Mouse (Mus musculus) erythroid progenitor cell, adult 5-6 weeks (primary cell): ENCODE measurements around the gene Evl. TPM values are rescaled to one million over a fixed set of nuclear protein-coding genes. Genes with fewer than 3 reads are reported as not detected.

ENCODE experiments used
- ATAC-seq: replicated peaks from 2 replicates; pipeline ENCODE4 v1.8.0; 2016; ENCODE audit warnings: moderate number of reproducible peaks, mild to moderate bottlenecking, moderate TSS enrichment, inconsistent platforms; ENCODE audit not compliant: poor library complexity, low FRiP score, severe bottlenecking
- total RNA-seq, 2 experiments: library from RNA; stranded (forward) in 1 of 2; stranded (reverse) in 1 of 2; fragments of 150-400 nt in 1 of 2; fragments of 186-747, 209-891 nt in 1 of 2; gene quantifications; 2 replicates each; pipeline versions ENCODE4 v1.2.3 to v1.2.4; 2015 to 2017; ENCODE audit warnings: low replicate concordance in 2 of 2

The Evl gene
- total RNA-seq, 2 experiments from 2014 or later = 13.4 to 56.6 TPM

DNA sequence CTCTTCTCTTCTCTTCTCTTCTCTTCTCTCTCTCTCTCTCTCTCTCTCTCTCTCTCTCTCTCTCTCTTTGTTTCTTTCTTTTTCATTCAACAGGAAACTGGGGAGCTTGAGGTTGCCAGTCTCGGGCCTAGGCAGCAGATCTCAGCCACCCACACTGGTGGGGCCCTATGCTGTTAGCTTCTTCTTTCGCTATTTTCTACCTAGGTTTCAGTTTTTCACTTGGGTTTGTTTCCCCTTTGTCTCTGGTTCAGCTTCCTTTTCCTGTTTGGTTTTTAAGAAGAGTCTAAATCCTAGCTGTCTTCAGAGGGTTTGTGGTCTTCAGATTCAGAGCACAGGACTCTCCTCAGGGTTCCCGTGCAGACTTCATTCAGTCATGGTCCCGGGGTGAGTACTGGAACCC is 81.0 kb downstream of the Evl start:
- ATAC-seq = no peak

DNA sequence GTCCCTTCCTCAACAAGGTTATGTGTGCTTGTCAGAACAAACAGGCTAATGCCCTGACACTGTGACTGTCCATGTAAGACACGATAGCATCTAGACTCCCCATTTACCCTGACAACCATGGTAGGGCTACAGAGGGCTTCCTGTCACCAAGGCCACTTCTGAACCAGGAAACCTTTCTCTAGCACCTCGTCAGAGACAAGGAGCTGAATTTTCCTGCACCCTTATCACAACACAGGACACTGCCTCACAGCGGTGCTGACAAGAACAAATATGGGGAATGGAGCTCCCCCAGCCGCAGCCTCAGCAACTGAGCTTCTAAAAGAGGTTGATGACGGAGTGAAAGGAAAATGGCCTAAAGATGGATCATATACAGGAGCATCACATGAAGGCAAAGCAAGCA is 82.9 kb downstream of the Evl start:
- no peak for ATAC-seq

DNA sequence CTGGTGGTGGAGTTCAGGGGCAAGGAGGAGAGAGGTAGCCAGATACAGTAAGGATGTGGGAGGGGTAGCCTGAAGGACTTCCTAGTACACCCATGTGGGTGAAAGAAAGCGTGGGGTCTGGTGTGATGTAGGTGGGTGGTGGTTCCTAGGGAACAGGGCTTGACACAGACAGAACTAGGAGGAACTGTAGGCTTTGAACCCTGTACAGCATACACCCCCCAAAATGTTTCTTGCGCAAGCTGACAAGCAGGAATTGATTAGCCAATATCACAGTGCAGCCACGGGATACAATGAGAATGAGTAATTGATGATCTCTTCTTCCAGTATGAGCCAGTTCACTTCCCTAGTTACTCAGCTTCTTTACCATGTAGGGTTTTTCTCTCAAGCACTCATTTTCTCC is 84.6 kb downstream of the Evl start:
- ATAC-seq = no peak

DNA sequence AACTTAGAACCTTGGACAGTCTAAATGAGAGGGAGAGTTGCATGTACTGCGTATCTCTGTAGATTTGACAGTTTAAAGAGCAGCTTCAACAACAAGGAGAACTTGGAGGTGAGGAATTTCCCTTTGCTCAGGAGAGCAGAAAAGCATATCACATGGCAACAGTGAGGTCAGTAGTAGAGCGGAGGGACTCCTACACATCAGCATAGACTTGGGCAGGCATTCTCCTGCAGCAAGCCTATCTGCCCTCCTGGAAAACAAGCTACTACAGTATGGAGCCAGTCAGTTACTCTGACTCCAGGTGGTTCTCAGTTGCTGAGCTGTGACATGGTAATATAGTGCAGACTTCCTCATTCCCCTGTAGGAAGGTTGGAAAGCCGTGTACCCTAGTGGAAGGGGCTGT is 87.5 kb downstream of the Evl start:
- no peak for ATAC-seq

DNA sequence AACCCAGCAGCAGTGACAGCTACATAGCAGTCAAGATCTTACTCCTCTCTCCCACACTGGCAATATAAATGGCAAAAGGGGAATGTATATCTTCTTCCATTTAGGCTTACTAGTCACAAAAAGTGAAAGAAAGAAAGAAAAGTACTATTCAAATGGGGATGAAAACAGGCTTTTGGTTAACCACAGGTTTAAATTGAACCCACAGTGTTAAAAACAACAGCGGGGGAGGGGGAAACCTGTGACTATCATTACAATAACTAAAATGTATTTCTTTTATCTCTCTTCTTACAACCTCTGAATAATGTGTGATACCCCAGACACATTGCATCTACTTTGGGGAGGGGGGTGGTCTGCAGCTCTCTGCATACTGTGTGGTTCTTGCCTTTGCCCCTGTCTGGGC is 91.7 kb downstream of the Evl start:
- no peak for ATAC-seq

DNA sequence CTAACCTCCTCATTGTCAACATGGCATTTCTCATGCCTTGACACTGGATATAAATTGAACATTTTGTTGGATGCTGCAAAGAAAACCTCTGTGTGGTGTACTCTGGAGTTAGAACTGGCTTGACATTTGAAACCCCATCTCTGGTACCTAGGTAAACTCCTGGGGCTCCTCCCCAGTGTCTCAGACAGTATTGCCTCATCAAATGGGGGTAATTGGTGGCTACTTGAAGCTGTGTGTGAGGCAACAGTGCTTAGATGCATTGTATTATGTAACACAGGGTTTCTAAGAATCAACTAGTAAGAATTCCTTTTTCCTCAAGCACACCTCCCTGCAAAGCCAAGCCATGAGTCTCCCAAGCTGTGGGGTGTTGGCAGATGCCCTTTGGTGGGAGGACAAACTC is 93.3 kb downstream of the Evl start:
- ATAC-seq = no peak

DNA sequence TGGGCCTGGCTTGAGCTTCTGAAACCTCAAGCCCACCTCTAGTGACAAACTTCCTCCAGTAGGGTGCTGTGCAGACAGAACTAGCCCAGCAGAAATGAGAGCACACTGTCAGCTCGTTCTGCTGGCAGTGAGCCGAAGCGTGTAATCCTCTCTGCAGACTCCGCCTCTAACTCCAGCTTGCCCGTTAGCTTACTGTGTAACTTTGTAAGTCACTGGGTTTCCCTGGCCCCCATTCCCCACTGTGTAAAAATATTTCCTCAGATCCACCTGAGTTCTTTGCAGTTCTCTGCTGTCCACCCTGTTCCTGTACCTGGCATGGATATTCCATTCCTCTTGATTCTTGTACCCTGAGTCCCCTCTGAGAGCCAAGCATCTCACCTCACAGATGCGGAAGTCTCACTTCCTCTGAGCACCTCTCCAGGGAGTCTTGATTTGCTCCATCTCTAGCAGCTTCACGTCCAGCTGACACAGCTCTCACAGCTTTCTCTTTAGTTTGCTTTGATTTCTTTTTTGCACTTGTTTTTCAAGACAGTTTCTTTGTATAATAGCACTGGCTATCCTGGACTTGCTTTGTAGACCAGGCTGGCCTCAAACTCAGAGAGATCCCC is 96.6 kb downstream of the Evl start:
- no peak for ATAC-seq

DNA sequence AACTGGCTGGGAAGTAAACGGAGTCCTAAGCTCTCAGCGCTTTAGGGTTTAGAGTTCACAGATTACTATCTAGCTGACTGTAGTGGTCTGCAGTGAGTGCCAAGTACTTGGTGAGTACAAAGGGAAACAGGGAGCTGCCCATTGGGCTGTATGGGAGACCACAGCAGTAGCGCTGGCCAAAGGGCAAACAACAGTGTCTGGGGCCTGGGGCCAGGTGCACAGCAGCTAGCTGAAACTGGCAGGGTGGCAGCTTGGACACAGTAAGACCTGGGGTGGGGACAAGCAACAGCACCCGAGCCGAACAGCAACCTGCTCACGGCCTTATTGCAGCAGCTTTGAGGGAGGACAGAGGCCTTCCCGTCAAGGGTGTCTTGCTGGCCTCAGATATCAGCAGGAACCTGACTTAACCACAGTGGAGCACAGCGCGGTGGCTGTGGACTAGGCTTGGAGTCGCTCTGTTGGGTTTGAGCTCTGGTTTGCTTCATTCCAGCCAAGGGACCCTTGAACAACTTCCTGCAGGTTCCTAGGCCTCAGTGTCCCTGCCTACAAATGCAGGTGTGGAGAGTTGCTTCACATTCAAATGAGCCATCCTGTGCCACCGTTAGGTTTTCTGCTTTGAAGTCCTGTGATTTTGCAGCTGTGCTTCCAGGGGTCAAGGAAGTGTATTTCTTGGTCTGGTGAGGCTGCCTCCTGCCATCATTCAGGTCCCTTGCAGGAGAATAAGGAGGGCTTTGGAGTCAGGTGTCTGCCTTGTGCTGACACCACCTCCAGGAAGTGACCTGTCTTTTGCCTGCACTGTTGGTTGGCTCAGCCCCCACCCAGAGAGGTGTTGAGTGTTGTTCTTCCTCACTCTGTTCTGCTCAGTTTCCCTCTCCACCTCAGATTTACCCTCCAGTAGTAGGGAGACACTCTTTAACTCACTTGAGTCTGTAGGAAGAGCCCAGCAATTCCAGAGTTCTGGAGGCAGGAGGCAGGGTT is 99.1 kb downstream of the Evl start:
- no peak for ATAC-seq

DNA sequence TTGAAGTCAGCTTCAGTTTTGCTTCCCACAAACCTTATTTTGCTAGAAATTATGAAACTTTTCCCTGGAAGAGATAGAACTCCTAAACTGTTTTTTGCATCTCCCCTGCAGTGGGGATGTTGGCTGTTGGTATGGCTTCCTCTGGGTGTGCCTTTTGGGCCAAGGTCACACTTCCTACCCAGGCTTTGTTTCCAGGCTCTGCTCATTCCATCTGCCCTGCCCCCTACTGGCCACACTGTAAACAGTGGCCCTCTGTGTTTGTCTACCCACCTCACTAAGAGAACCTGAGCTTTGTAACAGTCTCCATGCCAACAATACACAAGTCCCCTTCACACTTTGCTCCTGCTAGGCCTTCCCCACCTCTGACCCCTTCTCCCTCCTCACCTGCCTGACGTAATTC is 102.8 kb downstream of the Evl start:
- no peak for ATAC-seq

DNA sequence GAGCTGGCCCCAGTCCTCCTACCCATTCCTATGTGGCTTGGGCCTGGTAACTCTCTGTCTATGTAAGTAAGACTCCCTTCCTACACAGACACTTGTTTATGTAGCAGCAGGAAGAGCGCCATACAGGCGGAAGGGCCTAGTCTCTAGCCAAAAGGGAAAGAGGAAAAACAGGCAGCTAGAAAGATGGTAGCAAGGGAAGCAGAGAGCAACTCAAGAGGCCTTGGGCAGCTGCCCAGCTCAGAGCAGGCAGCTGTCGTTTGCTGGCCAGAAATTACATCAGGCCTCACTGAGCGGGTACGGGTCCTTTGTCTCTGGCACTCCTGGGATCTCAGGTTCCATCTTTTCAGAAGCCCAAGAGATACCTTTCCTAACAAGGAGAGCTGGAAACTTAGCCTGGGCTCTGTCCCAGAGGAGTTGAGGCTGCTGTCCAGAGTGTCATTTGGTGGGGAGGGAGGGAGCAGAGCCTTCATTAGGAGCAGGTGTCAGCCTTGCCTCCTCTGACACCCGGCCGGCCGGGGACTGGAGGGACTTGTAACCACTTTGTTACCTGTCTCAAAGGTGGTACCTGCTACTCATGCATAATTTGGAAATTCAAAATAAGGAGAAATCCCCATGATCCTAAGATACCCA is 114.2 kb downstream of the Evl start:
- no peak for ATAC-seq

DNA sequence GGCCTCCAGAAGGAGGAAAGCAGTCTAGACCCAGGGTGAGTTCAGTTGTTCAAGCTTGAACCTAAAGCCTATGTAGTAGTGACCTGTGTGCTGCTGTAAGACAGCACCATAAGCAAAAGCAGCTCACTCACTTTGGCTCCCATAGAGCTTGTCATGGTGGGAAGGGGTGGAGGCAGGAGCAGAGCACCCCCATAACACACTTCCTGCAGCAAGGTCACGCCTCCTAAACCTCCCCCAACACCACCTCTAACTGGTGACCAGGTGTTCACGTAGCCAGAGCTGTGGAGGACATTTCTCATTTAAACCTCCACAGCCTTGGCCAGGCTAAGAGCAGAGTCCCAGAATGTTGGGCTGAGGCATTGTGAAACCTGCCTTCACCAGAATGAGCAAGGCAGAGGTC is 117.0 kb downstream of the Evl start:
- ATAC-seq = no peak

DNA sequence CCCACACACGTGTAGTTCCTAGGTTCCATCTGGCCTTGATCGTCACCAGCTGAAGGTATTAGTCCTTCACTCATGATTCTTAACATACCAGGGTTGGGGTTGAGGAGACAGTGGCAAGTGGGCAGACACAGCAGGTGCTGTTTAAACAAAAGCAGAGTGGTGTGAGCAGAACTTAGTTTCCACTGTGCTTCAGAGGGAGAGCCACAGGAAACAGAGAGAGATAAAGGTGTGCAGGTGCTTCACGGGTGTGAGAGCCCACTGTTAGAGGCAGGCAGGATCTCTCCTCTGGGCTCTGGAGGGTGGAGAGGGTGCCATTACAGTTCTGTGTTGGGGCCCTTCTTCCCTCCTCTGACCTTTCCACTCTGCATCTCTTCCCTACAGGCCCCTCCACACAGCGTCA is 118.4 kb downstream of the Evl start:
- no peak for ATAC-seq

DNA sequence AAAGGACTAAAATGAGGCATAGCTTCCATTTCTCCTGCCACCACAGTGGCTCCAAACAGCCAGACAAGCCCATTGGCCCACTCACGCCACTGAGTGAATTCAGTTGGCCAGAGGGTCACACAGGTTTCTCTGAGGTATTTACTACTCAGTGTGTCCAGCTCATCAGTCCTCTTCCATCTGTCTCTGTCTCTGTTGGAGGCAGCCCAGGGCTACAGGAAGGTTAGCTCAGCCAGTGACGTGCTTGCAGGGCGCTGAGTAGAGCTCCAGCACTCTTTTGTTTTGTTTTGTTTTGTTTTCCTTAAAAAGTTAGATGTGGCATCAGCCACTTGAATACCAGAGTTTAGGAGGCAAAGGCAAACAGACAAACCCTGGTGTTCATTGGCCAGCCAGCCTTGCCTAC is 119.0 kb downstream of the Evl start:
- ATAC-seq = no peak

DNA sequence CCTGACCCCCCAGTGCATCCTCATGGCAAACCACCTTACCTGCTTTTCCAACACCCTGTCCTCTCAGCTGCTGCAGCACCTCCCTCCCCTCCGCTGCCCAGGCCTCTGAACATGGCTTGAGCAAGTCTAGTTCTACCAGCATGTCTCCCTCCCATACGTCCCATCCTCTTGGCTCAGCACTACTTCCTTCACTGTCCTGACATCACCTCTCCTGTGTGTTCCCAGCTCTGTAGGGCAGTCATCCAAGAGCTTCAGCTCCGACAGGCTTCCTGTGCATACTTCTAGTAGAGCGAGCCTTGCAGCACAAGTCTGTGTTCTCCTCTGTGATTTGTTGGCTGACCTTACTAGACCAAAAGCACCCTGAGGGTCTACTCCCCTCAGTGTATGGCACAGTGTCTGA is 120.0 kb downstream of the Evl start:
- ATAC-seq = no peak

DNA sequence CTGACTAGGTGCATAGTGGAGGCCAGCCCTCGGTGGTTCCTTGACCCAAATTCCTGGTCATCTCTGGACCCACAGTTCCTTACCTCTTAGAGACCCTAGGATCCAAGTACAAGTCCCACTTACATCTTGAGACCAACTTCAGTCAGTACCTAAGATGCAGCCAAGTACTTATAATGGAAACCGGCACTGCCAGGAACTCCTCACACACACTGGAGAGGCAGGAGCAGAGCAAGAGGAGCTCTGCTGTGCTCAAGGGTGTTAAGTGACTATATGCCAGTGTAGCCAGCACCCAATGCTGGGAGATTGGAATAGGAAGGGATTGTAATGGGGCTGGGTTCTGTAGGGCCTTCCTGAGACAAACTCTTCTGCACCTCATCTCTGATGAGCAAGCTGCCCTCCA is 120.4 kb downstream of the Evl start:
- no peak for ATAC-seq

DNA sequence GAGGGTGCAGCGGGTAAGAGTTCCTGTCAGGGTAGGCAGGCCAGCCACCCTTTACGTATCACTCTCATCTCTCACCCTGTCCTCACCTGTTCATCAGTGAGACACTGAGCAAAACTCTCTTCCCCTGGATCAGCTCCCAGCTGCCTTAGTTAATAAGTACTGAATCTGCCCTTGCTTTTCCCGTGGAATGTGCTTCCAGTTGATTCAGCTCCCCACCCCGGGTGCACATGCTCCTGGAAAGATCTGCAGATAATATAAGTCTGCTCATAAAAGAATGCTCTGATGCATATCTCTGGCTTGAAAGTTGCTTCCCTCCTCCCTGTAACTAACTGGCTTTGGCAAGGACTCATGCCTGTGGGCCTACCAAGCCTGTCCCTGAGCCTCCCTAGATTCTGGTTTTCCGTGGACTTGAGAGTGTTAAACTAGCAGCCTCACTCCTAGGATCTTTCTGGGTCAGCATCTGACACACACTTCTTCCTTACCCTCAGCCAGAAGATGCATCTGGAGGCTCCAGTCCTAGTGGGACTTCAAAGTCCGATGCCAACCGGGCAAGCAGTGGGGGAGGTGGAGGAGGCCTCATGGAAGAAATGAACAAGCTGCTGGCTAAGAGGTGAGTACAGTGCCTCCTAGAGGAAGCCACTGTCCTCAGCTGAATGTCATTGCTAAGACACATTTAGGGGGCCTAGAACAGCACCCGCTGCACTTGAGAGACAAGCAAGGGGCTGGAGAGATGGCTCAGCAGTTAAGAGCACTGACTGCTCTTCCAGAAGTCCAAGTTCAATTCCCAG is 121.3 kb downstream of the Evl start:
- no peak for ATAC-seq

DNA sequence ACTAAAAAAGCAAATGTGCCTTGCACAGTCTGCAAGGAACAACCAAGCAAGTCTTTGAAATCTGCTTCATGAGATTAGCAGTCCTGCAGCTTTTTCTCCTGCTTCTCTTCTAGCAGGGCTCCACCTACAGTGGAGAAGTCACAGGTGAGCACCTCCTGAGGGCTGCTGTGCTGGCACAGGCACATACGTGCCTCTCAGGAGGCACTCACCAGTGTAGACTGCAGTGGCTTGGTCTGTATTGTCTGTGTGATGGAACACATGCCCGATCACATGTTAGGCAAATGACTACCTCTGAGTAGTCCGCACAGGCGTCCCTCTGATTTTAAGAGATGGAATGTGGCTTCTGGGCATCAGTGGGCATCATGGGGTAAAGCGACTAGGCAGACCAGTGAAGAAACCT is 122.6 kb downstream of the Evl start:
- no peak for ATAC-seq

DNA sequence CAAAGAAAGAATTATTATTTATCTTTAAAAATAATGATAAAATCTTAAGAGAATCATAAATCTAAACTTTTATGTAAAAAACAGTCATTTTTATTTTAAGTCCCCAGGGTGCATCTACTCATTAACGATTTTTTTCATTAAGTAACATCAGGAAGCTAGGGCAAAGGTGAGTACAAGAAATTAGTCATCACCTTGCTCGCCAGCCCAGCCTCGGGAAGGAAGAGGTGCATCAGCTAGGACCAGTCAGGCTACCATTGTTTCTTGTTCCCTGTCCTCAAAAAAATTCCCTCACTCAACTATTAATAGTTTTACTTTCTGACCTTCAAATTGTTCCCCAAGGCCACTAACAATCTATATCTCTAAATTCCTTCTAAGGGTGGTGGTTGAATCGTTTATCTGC is 123.8 kb downstream of the Evl start:
- no peak for ATAC-seq

DNA sequence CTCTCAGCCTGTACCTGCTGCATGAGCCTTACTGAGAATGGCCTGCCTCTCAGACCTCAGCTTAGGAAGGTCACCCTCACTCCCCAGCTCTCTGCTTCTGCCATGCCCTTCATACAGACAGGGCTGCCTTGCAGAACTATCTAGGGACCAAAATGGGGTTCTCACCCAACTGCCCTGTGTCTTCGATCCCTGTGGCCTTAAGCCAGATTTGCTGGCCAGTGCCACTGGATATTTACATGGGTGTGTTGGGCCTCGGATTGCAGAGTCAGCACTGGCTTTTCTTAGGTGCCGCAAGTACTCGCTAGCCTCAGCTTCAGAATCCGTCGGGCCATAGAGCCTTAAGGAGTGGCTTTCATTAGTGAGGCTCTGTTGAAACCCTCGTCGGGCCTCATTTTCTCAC is 126.3 kb downstream of the Evl start:
- no peak for ATAC-seq
